8 mouse cellular contexts compared by ENCODE assay signal in genomic region chrX:164381618-164382408, GRCm38 (mm10). TPM values are rescaled to one million over a fixed set of nuclear protein-coding genes. Genes with fewer than 3 reads are reported as not detected.
A peak's percentile ranks its signal among the peaks of the same experiment; 100 is the strongest.
DNase-seq lines count a peak whose midpoint lies in the region; ATAC-seq and TF ChIP-seq lines count a peak whose summit lies in the region.

No protein-coding gene starts in this region.

- H3K4me2 ChIP-seq in heart, embryonic 12.5 days: peak overlapping the region; percentile 84
- peak overlapping the region; percentile 66 for H3K4me2 ChIP-seq in kidney, postnatal 0 days (ENCODE audit: low read length)
- H3K4me2 ChIP-seq in liver, embryonic 12.5 days: peak overlapping the region; percentile 70

- no peaks in the 10 kb centered on the region; the same call in 1 of the 2 replicates for H3K9me3 ChIP-seq in heart, embryonic 12.5 days (replicated peaks)
- no peaks in the 10 kb centered on the region for H3K9me3 ChIP-seq in kidney, postnatal 0 days (replicated peaks; ENCODE audit: low read length)
- no peaks in the 10 kb centered on the region for H3K9me3 ChIP-seq in liver, embryonic 12.5 days (replicated peaks)

- 16% methylated on average over 31 of the region's 33 CpGs for WGBS in heart, embryonic 12.5 days
- 31% methylated on average over 31 of the region's 33 CpGs for WGBS in kidney, postnatal 0 days
- WGBS in liver, embryonic 12.5 days (ENCODE audit: insufficient replicate concordance): 9% methylated on average over 30 of the region's 33 CpGs

- H3K27me3 ChIP-seq in heart, embryonic 12.5 days (replicated peaks): no peaks in the 10 kb centered on the region
- H3K27me3 ChIP-seq in kidney, postnatal 0 days (ENCODE audit: insufficient read depth, low read length): no peaks in the 10 kb centered on the region
- 0 out of 2 replicates have a peak, but pooled peaks cover 3% of the 10 kb centered on the region for H3K27me3 ChIP-seq in liver, embryonic 12.5 days (replicated peaks)
- no peaks in the 10 kb centered on the region for H3K27me3 ChIP-seq in splenic B cell, adult 2 months (ENCODE audit: control insufficient read depth, insufficient read depth, low read length, poor library complexity, severe bottlenecking)

- peak; percentile 23 to 43 for DNase-seq in CD8-positive naive resting alpha-beta T cell, adult 2 months (ENCODE audit: low read depth in 2 of 2, low spot score in 2 of 2)
- peak; percentile 44 for DNase-seq in c-Kit-negative CD71-positive TER-119-positive erythroid progenitor cells, embryonic 14.5 days (ENCODE audit: low read depth, low spot score)
- peak; percentile 45 for DNase-seq in fat pad, adult 2 months (ENCODE audit: extremely low read depth, low read depth, low spot score)
- DNase-seq in kidney, postnatal 0 days (ENCODE audit: low spot score): peak; percentile 84
- DNase-seq in naive thymus-derived CD4-positive, alpha-beta T cell, adult 2 months (ENCODE audit: low read depth): peak; percentile 76
- peak; percentile 68 for DNase-seq in splenic B cell, adult 2 months (ENCODE audit: low read depth, low spot score)

- no peaks in the 10 kb centered on the region for H3K4me1 ChIP-seq in heart, embryonic 12.5 days (replicated peaks)
- no peaks in the 10 kb centered on the region for H3K4me1 ChIP-seq in kidney, postnatal 0 days (replicated peaks; ENCODE audit: insufficient read depth, low read length)
- peaks cover 4% of the 10 kb centered on the region; the same call in 1 of the 2 replicates for H3K4me1 ChIP-seq in liver, embryonic 12.5 days

- TF ChIP-seq CTCF in kidney, postnatal 0 days (IDR thresholded peaks at IDR 0.05; ENCODE audit: low read depth): no peak

- 0 out of 2 replicates have a peak overlapping the region, but pooled peaks have one; percentile 45 for H3K9ac ChIP-seq in heart, embryonic 12.5 days
- 0 out of 2 replicates have a peak overlapping the region, but pooled peaks have one; percentile 8 for H3K9ac ChIP-seq in kidney, postnatal 0 days (ENCODE audit: low read depth, low read length)
- peak overlapping the region; percentile 27; the same call in 1 of the 2 replicates for H3K9ac ChIP-seq in liver, embryonic 12.5 days

- no peak overlapping the region for H3K27ac ChIP-seq in heart, embryonic 12.5 days (ENCODE audit: poor library complexity, severe bottlenecking)
- H3K27ac ChIP-seq in kidney, postnatal 0 days: 0 out of 2 replicates have a peak overlapping the region, but pooled peaks have one; percentile 19
- no peak overlapping the region for H3K27ac ChIP-seq in liver, embryonic 12.5 days

- no peaks in the 10 kb centered on the region for H3K36me3 ChIP-seq in heart, embryonic 12.5 days
- H3K36me3 ChIP-seq in kidney, postnatal 0 days (ENCODE audit: insufficient read depth, low read length): no peaks in the 10 kb centered on the region
- H3K36me3 ChIP-seq in liver, embryonic 12.5 days: no peaks in the 10 kb centered on the region
- H3K36me3 ChIP-seq in splenic B cell, adult 2 months (ENCODE audit: control insufficient read depth, insufficient read depth, low read length, poor library complexity, severe bottlenecking): no peaks in the 10 kb centered on the region

- peak overlapping the region; percentile 49 for H3K4me3 ChIP-seq in heart, embryonic 12.5 days
- H3K4me3 ChIP-seq in kidney, postnatal 0 days (replicated peaks; ENCODE audit: low read depth, low read length): peak overlapping the region; percentile 28
- peak overlapping the region; percentile 42 for H3K4me3 ChIP-seq in liver, embryonic 12.5 days

- ATAC-seq in heart, embryonic 12.5 days (ENCODE audit: insufficient number of reproducible peaks, low FRiP score): peak; percentile 97
- ATAC-seq in kidney, postnatal 0 days (replicated peaks; ENCODE audit: low FRiP score, low read depth): peak; percentile 96
- peak; percentile 99 for ATAC-seq in liver, embryonic 12.5 days

RNA-seq across cellular contexts. Expression of gene Vegfd, which starts 8.6 kb away (rescaled TPM):
- polyA plus RNA-seq in heart, embryonic 12.5 days (2016; fragmentation: Nextera tagmentation; extraction: Ambion mirVana): 2.2 and 3.5 TPM in 2 replicates
- polyA plus RNA-seq in kidney, postnatal 0 days (2015; fragmentation: Nextera tagmentation; extraction: Ambion mirVana): 10.9 and 13.3 TPM in 2 replicates
- 1.0 and 1.2 TPM in 2 replicates for polyA plus RNA-seq in liver, embryonic 12.5 days (2016; fragmentation: Nextera tagmentation; extraction: Ambion mirVana)

RNA-seq across cellular contexts. Expression of gene Piga, which starts 37.8 kb away (rescaled TPM):
- polyA plus RNA-seq in heart, embryonic 12.5 days (2016; fragmentation: Nextera tagmentation; extraction: Ambion mirVana): 11.9 TPM in 2 replicates
- 7.6 and 7.8 TPM in 2 replicates for polyA plus RNA-seq in kidney, postnatal 0 days (2015; fragmentation: Nextera tagmentation; extraction: Ambion mirVana)
- 20.6 and 22.2 TPM in 2 replicates for polyA plus RNA-seq in liver, embryonic 12.5 days (2016; fragmentation: Nextera tagmentation; extraction: Ambion mirVana)

RNA-seq across cellular contexts. Expression of gene Asb11, which starts 55.0 kb away (rescaled TPM):
- 7.1 and 7.7 TPM in 2 replicates for polyA plus RNA-seq in heart, embryonic 12.5 days (2016; fragmentation: Nextera tagmentation; extraction: Ambion mirVana)
- polyA plus RNA-seq in kidney, postnatal 0 days (2015; fragmentation: Nextera tagmentation; extraction: Ambion mirVana): 0.29 and 0.78 TPM in 2 replicates
- not detected in 2 replicates for polyA plus RNA-seq in liver, embryonic 12.5 days (2016; fragmentation: Nextera tagmentation; extraction: Ambion mirVana)

Comparison
In these comparisons a context has a peak if more than half of its experiments do, and no peak if none do; other contexts are left out.
1. DNase-seq: peak in every context shown above with its lines; median percentile 84 in kidney, postnatal 0 days; 76 in naive thymus-derived CD4-positive, alpha-beta T cell, adult 2 months; 68 in splenic B cell, adult 2 months; 45 in fat pad, adult 2 months; 44 in c-Kit-negative CD71-positive TER-119-positive erythroid progenitor cells, embryonic 14.5 days; 33 in CD8-positive naive resting alpha-beta T cell, adult 2 months.